Mouse (Mus musculus): ENCODE measurements at regions not wholly inside any gene's neighbourhood (a gene's known extent, or its start where the extent isn't known, plus 50 kb on each side); places are given as distances from the start of the nearest gene placed in this dataset.

DNA sequence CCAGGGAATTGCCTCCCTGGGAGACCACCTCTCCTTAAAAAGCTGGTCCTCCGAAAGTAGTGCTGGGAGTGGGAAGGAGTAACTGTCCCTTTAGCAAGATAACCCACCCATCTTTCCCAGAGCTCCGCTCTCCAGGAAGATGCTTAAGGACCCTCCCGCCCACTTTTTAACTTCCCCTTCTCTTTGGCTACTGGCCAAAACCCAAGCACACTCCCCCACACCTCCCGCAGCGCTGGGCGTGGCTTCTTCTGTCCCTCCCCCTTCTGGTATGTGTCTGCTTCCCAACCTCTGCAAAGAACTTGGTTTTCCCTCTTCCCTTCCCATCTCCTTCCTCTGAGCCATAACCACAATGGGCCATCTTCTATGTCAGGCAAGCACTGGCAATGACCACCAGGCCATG is 85.4 kb downstream of the Rpap3 start:
- H3K9me3 ChIP-seq (ENCODE audit: control insufficient read depth, low read length), result no peaks in the 10 kb centered on the region
- ATAC-seq (ENCODE audit: insufficient read depth, low FRiP score, low TSS enrichment) (no peak), DNase-seq (ENCODE audit: low spot score) (no peak)
- H3K36me3 ChIP-seq (ENCODE audit: control insufficient read depth, insufficient read depth, low read length), result no peaks in the 10 kb centered on the region
- no peaks in the 10 kb centered on the region for H3K27me3 ChIP-seq (ENCODE audit: control insufficient read depth, insufficient read depth, low read length)
- no peak overlapping the region for H3K4me3 ChIP-seq (ENCODE audit: low read depth, low read length)
- H3K4me1 ChIP-seq (ENCODE audit: control insufficient read depth, insufficient read depth, low read length), result no peaks in the 10 kb centered on the region
- H3K27ac ChIP-seq (ENCODE audit: low read depth, low read length), result no peak overlapping the region
- H3K4me2 ChIP-seq (ENCODE audit: low read depth), result no peak overlapping the region
- WGBS, result 72% methylated on average over 6 of the region's 6 CpGs
- H3K9ac ChIP-seq (ENCODE audit: low read length), result no peak overlapping the region

DNA sequence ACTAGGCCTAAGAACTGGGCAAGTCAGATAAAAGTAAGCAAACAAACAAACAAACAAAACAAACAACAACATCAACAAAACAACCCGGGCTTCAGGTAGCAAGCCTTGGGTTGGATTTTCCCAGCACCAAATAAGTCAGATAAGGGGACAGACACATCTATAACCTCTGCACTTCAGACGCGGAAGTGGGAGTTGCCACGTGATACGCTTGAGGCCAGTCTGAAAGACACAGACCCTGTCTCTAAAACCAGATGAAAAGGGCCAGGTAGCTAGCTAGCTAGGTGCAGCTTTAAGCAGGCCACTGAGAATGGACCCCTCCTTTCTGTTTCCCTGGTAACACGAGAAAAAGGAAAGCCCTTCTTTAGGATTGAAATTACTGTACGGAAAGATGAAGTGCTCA is 85.9 kb downstream of the Rpap3 start:
- Histone ChIP-seq H3K9me3 (ENCODE audit: control insufficient read depth, low read length) (no peaks in the 10 kb centered on the region), H3K4me1 (ENCODE audit: control insufficient read depth, insufficient read depth, low read length) (no peaks in the 10 kb centered on the region)

DNA sequence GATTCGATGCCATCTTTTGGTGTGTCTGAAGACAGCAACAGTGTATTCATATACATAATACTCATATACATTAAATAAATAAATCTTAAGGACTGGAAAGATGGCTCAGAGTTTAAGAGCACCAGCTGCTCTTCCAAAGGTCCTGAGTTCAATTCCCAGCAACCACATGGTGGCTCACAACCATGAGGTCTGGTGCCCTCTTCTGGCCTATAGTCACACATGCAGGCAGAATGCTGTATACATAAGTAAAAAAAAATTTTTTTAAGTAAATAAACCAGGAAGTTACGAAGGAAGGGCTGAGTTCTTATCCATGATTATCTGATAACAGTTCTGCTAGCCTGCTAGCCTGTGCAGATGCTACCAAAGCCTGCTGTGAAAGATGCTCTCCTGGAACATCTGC is 93.3 kb downstream of the Rpap3 start:
- Histone ChIP-seq H3K27ac (ENCODE audit: low read depth, low read length) (no peak overlapping the region), H3K4me2 (ENCODE audit: low read depth) (no peak overlapping the region), H3K4me3 (ENCODE audit: low read depth, low read length) (no peak overlapping the region), H3K9ac (ENCODE audit: low read length) (no peak overlapping the region), H3K4me1 (ENCODE audit: control insufficient read depth, insufficient read depth, low read length) (no peaks in the 10 kb centered on the region), H3K27me3 (ENCODE audit: control insufficient read depth, insufficient read depth, low read length) (no peaks in the 10 kb centered on the region), H3K9me3 (ENCODE audit: control insufficient read depth, low read length) (no peaks in the 10 kb centered on the region), H3K36me3 (ENCODE audit: control insufficient read depth, insufficient read depth, low read length) (no peaks in the 10 kb centered on the region)
- DNase-seq (ENCODE audit: low spot score), result no peak
- no peak for ATAC-seq (ENCODE audit: insufficient read depth, low FRiP score, low TSS enrichment)
- 92% methylated on average over 2 of the region's 2 CpGs for WGBS

More for the DNA sequence above, 85.9 kb downstream of the Rpap3 start:
- no peak for ATAC-seq (ENCODE audit: insufficient read depth, low FRiP score, low TSS enrichment)
- H3K4me2 ChIP-seq (ENCODE audit: low read depth), result no peak overlapping the region
- H3K9ac ChIP-seq (ENCODE audit: low read length), result no peak overlapping the region
- H3K27ac ChIP-seq (ENCODE audit: low read depth, low read length), result no peak overlapping the region
- 87% methylated on average over 7 of the region's 7 CpGs for WGBS
- H3K27me3 ChIP-seq (ENCODE audit: control insufficient read depth, insufficient read depth, low read length), result no peaks in the 10 kb centered on the region
- no peak overlapping the region for H3K4me3 ChIP-seq (ENCODE audit: low read depth, low read length)
- DNase-seq (ENCODE audit: low spot score), result no peak
- no peaks in the 10 kb centered on the region for H3K36me3 ChIP-seq (ENCODE audit: control insufficient read depth, insufficient read depth, low read length)

DNA sequence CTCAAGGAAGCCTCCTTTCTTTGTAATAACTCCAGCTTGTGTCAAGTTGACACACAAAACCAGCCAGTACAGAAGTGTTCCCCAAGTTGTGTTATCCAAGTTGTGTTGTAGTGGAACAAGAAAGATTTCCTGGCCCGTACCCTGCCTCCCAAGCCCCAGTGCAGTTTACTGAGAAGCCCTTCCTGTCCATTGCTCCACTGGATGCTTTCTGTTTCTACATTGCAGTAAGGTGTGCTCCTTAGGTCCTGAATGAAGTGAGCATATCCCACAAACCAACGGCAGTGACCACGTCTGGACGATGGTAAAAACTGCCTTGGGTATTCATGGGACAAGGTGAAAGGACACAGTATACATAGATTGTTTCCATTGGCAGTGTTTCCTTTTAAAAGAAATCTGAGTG is 94.9 kb downstream of the Rpap3 start:
- no peak overlapping the region for H3K4me2 ChIP-seq (ENCODE audit: low read depth)
- no peaks in the 10 kb centered on the region for H3K27me3 ChIP-seq (ENCODE audit: control insufficient read depth, insufficient read depth, low read length)
- 83% methylated on average over 4 of the region's 4 CpGs for WGBS
- peaks cover 8% of the 10 kb centered on the region for H3K4me1 ChIP-seq (ENCODE audit: control insufficient read depth, insufficient read depth, low read length)
- no peak for ATAC-seq (ENCODE audit: insufficient read depth, low FRiP score, low TSS enrichment)
- no peak for DNase-seq (ENCODE audit: low spot score)
- H3K27ac ChIP-seq (ENCODE audit: low read depth, low read length), result no peak overlapping the region
- H3K9me3 ChIP-seq (ENCODE audit: control insufficient read depth, low read length), result no peaks in the 10 kb centered on the region
- H3K4me3 ChIP-seq (ENCODE audit: low read depth, low read length), result no peak overlapping the region
- no peak overlapping the region for H3K9ac ChIP-seq (ENCODE audit: low read length)
- no peaks in the 10 kb centered on the region for H3K36me3 ChIP-seq (ENCODE audit: control insufficient read depth, insufficient read depth, low read length)

DNA sequence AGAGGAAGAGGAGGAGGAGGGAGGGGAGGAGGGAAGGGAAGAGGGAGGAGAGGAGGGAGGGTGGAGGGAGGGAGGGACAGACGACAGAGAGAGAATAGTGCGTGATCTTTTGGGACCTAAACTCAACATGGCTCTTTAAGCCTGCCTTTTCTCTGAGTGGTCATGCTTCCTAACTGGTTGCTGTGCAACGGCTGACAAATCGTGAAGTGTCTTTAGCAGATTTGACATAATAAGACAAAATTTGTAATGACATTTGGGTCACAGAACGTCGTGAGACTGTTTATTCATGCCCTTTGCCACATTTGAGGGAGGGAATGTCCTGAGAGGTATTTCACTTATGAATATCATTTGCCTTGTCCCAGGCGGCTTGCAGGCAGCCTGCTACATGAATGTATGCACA is 96.1 kb downstream of the Rpap3 start:
- Histone ChIP-seq H3K4me3 (ENCODE audit: low read depth, low read length) (no peak overlapping the region), H3K4me2 (ENCODE audit: low read depth) (no peak overlapping the region), H3K27me3 (ENCODE audit: control insufficient read depth, insufficient read depth, low read length) (no peaks in the 10 kb centered on the region), H3K9me3 (ENCODE audit: control insufficient read depth, low read length) (no peaks in the 10 kb centered on the region), H3K27ac (ENCODE audit: low read depth, low read length) (no peak overlapping the region), H3K36me3 (ENCODE audit: control insufficient read depth, insufficient read depth, low read length) (no peaks in the 10 kb centered on the region), H3K9ac (ENCODE audit: low read length) (no peak overlapping the region), H3K4me1 (ENCODE audit: control insufficient read depth, insufficient read depth, low read length) (peaks cover 8% of the 10 kb centered on the region)
- no peak for ATAC-seq (ENCODE audit: insufficient read depth, low FRiP score, low TSS enrichment)
- DNase-seq (ENCODE audit: low spot score), result no peak
- WGBS, result 83% methylated on average over 7 of the region's 7 CpGs

DNA sequence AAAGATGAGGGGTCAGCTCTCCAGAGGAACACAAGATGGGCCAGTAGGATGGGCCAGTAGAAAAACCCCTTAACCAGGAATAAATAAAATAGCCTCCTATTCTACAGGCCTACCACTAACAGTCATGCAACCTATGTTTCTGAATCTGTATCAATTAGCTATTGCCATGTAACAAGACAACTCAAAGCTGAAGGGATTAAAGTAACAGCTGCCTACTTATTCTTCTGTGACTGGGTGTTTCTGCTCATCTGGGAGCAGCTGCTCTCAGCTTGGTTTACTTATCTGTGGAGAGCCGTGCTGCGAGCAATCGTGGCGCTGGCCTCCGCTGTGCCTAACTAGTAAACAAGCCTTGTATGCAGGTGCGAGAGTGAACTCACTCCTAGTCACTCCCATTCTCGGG is 97.0 kb downstream of the Rpap3 start:
- Histone ChIP-seq H3K4me1 (ENCODE audit: control insufficient read depth, insufficient read depth, low read length) (peaks cover 8% of the 10 kb centered on the region), H3K36me3 (ENCODE audit: control insufficient read depth, insufficient read depth, low read length) (no peaks in the 10 kb centered on the region), H3K9ac (ENCODE audit: low read length) (no peak overlapping the region), H3K9me3 (ENCODE audit: control insufficient read depth, low read length) (no peaks in the 10 kb centered on the region), H3K4me3 (ENCODE audit: low read depth, low read length) (no peak overlapping the region), H3K4me2 (ENCODE audit: low read depth) (no peak overlapping the region), H3K27me3 (ENCODE audit: control insufficient read depth, insufficient read depth, low read length) (no peaks in the 10 kb centered on the region), H3K27ac (ENCODE audit: low read depth, low read length) (no peak overlapping the region)
- ATAC-seq (ENCODE audit: insufficient read depth, low FRiP score, low TSS enrichment), result no peak
- DNase-seq (ENCODE audit: low spot score), result no peak
- 93% methylated on average over 7 of the region's 7 CpGs for WGBS

DNA sequence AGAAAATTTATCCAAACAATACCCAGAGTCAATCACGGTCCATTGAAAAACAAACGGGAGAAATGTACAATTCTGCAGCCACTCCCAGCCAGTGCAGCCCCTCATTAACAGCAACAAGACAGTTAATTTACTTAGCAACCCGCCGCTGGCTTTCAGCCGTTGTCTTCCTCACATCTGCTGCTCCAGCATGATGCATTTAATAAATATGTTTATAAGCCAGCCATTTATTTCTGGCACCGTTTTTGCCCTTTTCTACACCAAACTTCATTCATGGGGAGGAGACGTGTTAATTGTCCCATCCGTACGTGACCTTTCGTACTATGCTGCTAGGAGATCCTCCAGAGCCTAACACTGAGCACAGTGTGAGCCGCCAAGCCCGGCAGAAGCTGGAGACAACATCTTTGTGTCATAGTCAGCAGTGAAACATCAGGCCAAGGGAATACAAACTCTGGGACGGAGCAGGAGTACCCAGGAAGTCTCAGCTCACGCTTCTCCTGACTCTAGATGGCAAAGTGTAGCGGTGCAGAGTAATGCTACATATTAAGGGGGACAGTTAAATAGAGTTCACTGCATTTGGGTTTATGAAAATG is 97.9 kb downstream of the Rpap3 start:
- H3K36me3 ChIP-seq (ENCODE audit: control insufficient read depth, insufficient read depth, low read length), result no peaks in the 10 kb centered on the region
- no peaks in the 10 kb centered on the region for H3K27me3 ChIP-seq (ENCODE audit: control insufficient read depth, insufficient read depth, low read length)
- H3K4me2 ChIP-seq (ENCODE audit: low read depth), result peak overlapping the region; percentile 68; the same call in 1 of the 2 replicates
- WGBS, result 69% methylated on average over 15 of the region's 15 CpGs
- no peak overlapping the region for H3K4me3 ChIP-seq (ENCODE audit: low read depth, low read length)
- H3K27ac ChIP-seq (ENCODE audit: low read depth, low read length), result no peak overlapping the region
- no peak overlapping the region for H3K9ac ChIP-seq (ENCODE audit: low read length)
- no peak for ATAC-seq (ENCODE audit: insufficient read depth, low FRiP score, low TSS enrichment)
- H3K4me1 ChIP-seq (ENCODE audit: control insufficient read depth, insufficient read depth, low read length), result peaks cover 8% of the 10 kb centered on the region
- no peak for DNase-seq (ENCODE audit: low spot score)
- no peaks in the 10 kb centered on the region for H3K9me3 ChIP-seq (ENCODE audit: control insufficient read depth, low read length)

DNA sequence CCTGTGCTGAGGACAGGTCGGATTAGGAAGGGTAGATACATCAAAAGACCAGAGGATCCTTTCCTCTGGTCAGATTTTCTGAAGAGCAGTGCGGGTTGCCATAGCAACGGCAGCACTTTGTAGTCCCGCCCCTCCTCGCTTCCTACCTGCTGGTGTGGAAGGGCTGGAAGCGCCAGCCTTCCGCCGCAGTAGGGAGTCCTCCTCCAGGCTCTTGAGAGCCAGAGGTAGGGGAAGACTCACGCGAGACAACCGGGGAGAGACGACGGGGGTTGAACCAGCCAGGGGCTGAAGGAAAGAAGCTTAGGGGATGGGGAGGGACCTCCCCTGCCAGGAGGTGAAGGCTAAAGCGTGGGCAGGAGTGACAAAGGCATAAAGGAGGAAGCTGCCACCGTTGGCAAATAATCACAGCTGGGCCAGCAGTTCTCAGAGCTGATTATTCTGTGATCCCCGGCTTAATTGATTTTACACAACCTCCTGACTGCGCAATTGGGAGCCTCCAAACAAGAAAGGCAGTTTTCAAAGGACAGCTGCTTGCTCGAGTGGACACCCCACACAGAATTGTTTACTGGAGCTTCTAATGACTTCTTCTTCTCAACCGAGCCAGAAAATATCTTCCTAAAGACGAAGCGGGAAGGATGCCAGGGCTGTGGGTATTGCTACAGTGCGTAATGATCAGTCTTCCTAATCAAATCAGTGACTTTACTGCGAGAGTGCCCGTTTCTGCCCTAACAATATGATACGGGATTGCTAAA is 98.8 kb downstream of the Rpap3 start:
- DNase-seq (ENCODE audit: low spot score) (peak; percentile 83), ATAC-seq (ENCODE audit: insufficient read depth, low FRiP score, low TSS enrichment) (peak; percentile 76)
- Histone ChIP-seq H3K36me3 (ENCODE audit: control insufficient read depth, insufficient read depth, low read length) (no peaks in the 10 kb centered on the region), H3K4me1 (ENCODE audit: control insufficient read depth, insufficient read depth, low read length) (peaks cover 8% of the 10 kb centered on the region), H3K4me2 (ENCODE audit: low read depth) (peak overlapping the region; percentile 68), H3K9me3 (ENCODE audit: control insufficient read depth, low read length) (no peaks in the 10 kb centered on the region), H3K27ac (ENCODE audit: low read depth, low read length) (peak overlapping the region; percentile 67), H3K4me3 (ENCODE audit: low read depth, low read length) (peak overlapping the region; percentile 26), H3K9ac (ENCODE audit: low read length) (peak overlapping the region; percentile 60), H3K27me3 (ENCODE audit: control insufficient read depth, insufficient read depth, low read length) (no peaks in the 10 kb centered on the region)
- 10% methylated on average over 25 of the region's 25 CpGs for WGBS

DNA sequence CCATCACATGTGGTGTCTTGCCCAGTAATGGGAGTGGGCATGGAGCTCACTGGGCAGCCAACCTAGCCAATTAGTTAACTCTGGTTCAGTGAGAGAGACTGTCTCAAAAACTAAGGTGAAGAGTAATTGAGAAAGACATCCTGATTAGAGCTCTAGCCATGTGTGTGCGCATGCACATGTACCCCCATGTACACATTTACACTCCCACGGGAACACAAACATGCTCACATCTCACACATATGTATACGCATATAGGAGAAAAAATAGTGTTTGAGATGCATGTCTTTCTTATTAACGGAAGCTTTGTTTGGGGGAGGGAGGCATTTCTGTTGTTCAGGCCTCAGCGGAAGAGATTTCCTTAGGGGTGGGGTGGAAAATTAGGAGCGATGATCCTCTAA is 99.4 kb downstream of the Rpap3 start:
- no peak for ATAC-seq (ENCODE audit: insufficient read depth, low FRiP score, low TSS enrichment)
- Histone ChIP-seq H3K4me3 (ENCODE audit: low read depth, low read length) (peak overlapping the region; percentile 26; the same call in 1 of the 2 replicates), H3K27me3 (ENCODE audit: control insufficient read depth, insufficient read depth, low read length) (no peaks in the 10 kb centered on the region), H3K4me1 (ENCODE audit: control insufficient read depth, insufficient read depth, low read length) (peaks cover 8% of the 10 kb centered on the region), H3K9ac (ENCODE audit: low read length) (no peak overlapping the region), H3K4me2 (ENCODE audit: low read depth) (peak overlapping the region; percentile 68), H3K9me3 (ENCODE audit: control insufficient read depth, low read length) (no peaks in the 10 kb centered on the region), H3K36me3 (ENCODE audit: control insufficient read depth, insufficient read depth, low read length) (no peaks in the 10 kb centered on the region), H3K27ac (ENCODE audit: low read depth, low read length) (peak overlapping the region; percentile 67; the same call in 1 of the 2 replicates)
- WGBS, result 46% methylated on average over 6 of the region's 6 CpGs
- no peak for DNase-seq (ENCODE audit: low spot score)

Measured in neural tube, embryonic 11.5 days (tissue).